Mouse (Mus musculus) neural tube, embryonic 12.5 days (tissue): Measurements from ENCODE around the gene Prickle4. TPM values are rescaled to one million over a fixed set of nuclear protein-coding genes. Genes with fewer than 3 reads are reported as not detected.

Experiments used
- ATAC-seq: fragments of 200-750 bp; cut with Nextera tagmentation; 2 replicates; pipeline ENCODE4 v1.8.0; 2017; ENCODE audit warnings: low read depth, mild to moderate bottlenecking, moderate TSS enrichment, moderate library complexity; ENCODE audit not compliant: low FRiP score
- H3K27ac ChIP-seq: fragments of 300-500 bp; sonication (generic); 2 replicates; pipeline ENCODE4 v1.5.1; 2016
- H3K27me3 ChIP-seq: fragments of 300-500 bp; sonication (generic); replicated peaks from 2 replicates; pipeline ENCODE4 v1.6.1; 2016; ENCODE audit warnings: mild to moderate bottlenecking
- H3K36me3 ChIP-seq: fragments of 300-500 bp; sonication (generic); 2 replicates; pipeline ENCODE4 v1.6.1; 2016; ENCODE audit warnings: mild to moderate bottlenecking
- H3K4me1 ChIP-seq: fragments of 300-500 bp; sonication (generic); 2 replicates; pipeline ENCODE4 v1.6.1; 2016
- H3K4me2 ChIP-seq: fragments of 300-500 bp; sonication (generic); replicated peaks from 2 replicates; pipeline ENCODE4 v1.6.1; 2016; ENCODE audit warnings: mild to moderate bottlenecking
- H3K4me3 ChIP-seq: fragments of 300-500 bp; sonication (generic); 2 replicates; pipeline ENCODE4 v1.5.1; 2016
- H3K9ac ChIP-seq: fragments of 300-500 bp; sonication (generic); 2 replicates; pipeline ENCODE4 v1.6.1; 2016; ENCODE audit warnings: mild to moderate bottlenecking
- H3K9me3 ChIP-seq: fragments of 300-500 bp; sonication (generic); 2 replicates; pipeline ENCODE4 v1.6.1; 2016; ENCODE audit warnings: mild to moderate bottlenecking
- WGBS: fragments of 180-500 bp; shearing (Covaris S2); methylation state at CpG from one replicate; pipeline ENCODE4 v1.1.7; 2016; 5-methylcytosine and 5-hydroxymethylcytosine counted together
- polyA plus RNA-seq: library from polyadenylated mRNA; unstranded; fragments of >200 nt; fragmentation: Nextera tagmentation; extraction: Ambion mirVana; gene quantifications from 2 replicates; pipeline ENCODE4 v1.2.1, GENCODE M21; 2016

Prickle4 gene
- 0.86 and 1.3 TPM in 2 replicates for polyA plus RNA-seq

DNA sequence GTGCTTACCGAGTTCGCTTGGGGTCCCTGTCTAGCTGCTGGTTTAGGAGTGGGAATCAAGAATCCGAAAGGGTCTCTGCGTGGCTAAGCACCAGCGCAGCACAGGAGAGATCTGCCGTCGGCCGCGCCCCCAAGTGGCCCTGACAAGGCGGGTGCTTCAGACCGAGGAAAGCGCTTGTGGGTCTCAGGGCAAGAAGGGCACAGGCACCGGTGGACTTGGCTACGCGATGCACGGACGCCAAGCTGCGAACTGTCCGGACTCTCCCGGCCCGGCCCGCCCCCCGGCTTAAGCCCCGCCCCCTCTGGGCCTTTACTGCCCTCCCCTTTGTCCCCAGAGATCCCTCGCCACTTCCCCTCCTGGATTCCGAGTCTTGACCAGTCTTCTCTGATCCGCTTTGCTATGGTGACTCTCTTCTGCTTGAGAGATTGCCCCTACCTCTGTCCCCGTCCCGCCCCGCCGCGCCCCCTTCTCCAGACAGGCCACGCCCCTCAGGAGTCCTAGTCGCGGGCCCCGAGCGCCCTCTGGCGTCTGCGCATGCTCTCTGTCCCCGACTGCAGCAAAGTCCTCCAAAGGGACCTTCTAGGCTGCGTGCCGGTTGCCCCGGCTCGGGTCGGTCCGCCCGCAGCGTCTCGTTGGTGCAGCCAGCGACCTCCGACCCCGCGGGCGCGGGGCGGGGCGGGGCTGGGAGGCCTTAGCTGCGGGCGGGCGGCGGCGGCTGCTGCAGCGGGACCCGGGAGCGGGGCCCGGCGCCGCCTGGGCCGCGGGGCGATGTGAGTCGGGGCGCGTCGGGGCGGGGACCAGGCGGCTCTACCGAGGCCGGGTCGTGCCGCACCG lies at the start of gene Prickle4:
Prickle4 (minus strand) TSS at position 234 of the 834 bp plus-strand sequence.
- 0 out of 2 replicates have a peak within 1 kb of the TSS, but pooled peaks have one; percentile 3 for H3K27ac ChIP-seq
- under 1% methylated on average over 79 of the region's 82 CpGs for WGBS
- ATAC-seq = peak; percentile 96
- H3K9ac ChIP-seq = peak within 1 kb of the TSS; percentile 80
- no peaks in the 10 kb centered on the region for H3K9me3 ChIP-seq
- peaks cover 7% of the 10 kb centered on the region; the same call in 1 of the 2 replicates for H3K36me3 ChIP-seq
- peak within 1 kb of the TSS; percentile 87 for H3K4me2 ChIP-seq
- H3K27me3 ChIP-seq = no peaks in the 10 kb centered on the region
- peaks cover 8% of the 10 kb centered on the region; the same call in 1 of the 2 replicates for H3K4me1 ChIP-seq
- H3K4me3 ChIP-seq = peak within 1 kb of the TSS; percentile 73

- no peak overlapping the region for H3K4me3 ChIP-seq
- H3K4me1 ChIP-seq = peaks cover 7% of the 10 kb centered on the region
- H3K4me2 ChIP-seq = no peak overlapping the region
- H3K27ac ChIP-seq = no peak overlapping the region
- peaks cover 12% of the 10 kb centered on the region for H3K27me3 ChIP-seq
- ATAC-seq = no peak
- 93% methylated on average over 14 of the region's 14 CpGs for WGBS
- no peaks in the 10 kb centered on the region for H3K9me3 ChIP-seq
- no peak overlapping the region for H3K9ac ChIP-seq
- H3K36me3 ChIP-seq = no peaks in the 10 kb centered on the region
Measured at GRCm38 (mm10) chr17:47744086-47744485, 49.5 kb upstream of the Prickle4 start.

GRCm38 (mm10) chr17:47742991-47743734 lies 48.6 kb upstream of the Prickle4 start:
- H3K4me1 ChIP-seq = peaks cover 15% of the 10 kb centered on the region
- no peak overlapping the region for H3K9ac ChIP-seq
- H3K36me3 ChIP-seq = no peaks in the 10 kb centered on the region
- no peak overlapping the region for H3K4me2 ChIP-seq
- H3K4me3 ChIP-seq = no peak overlapping the region
- H3K9me3 ChIP-seq = no peaks in the 10 kb centered on the region
- no peak overlapping the region for H3K27ac ChIP-seq
- H3K27me3 ChIP-seq = peaks cover 21% of the 10 kb centered on the region
- ATAC-seq = no peak
- WGBS = 48% methylated on average over 16 of the region's 16 CpGs

GRCm38 (mm10) chr17:47740186-47740585 lies 45.6 kb upstream of the Prickle4 start:
- Histone ChIP-seq H3K4me3 (no peak overlapping the region), H3K9me3 (no peaks in the 10 kb centered on the region), H3K9ac (no peak overlapping the region), H3K4me2 (no peak overlapping the region), H3K4me1 (peaks cover 26% of the 10 kb centered on the region), H3K27ac (no peak overlapping the region), H3K36me3 (no peaks in the 10 kb centered on the region), H3K27me3 (peaks cover 32% of the 10 kb centered on the region)
- no peak for ATAC-seq
- WGBS = 55% methylated on average over 2 of the region's 2 CpGs

DNA sequence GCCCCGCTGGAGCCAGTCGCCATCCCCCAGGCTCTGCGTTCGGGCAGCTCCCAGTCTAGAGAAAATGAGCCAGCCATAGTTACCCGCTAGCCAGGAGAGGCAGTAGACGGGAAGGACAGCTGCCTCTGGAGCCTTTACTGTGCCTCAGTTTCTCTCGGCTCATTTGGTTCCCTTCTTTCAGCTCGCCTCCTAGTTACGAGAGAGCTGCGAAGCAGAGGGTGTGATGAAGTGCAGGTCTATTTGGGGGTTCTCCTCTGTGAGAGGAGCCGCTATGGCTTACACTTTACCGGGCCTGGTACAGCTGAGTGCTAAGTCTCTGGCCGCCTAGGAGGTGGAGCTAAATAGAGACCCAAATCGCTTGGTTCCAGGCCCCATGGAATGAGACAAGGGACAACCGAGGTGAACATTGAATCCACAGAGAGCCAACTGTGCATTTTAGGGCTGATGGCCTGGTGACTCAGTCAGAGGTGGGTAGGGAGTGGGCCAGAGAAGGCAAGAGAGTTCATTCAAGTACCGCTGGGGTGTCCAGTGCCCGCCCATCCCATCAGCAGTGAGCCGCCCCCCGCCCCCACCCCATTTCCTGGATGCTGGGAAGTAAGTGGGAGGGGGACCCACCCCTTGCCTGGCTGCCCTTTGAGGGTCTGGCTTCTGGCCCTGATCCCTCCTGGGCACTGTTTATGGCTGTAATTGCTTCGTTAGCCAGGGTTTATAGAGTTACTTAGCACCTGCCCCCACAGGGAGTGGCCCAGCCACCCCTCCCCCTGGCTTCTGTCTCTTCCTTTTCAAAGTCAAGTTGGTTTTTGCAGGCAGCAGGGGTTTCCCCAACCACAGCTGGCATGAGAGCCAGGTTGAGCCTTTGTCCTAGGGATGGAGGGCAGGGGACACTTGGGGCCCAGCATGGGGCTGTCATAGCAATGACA lies 44.6 kb upstream of the Prickle4 start:
- Histone ChIP-seq H3K4me1 (peaks cover 26% of the 10 kb centered on the region), H3K36me3 (no peaks in the 10 kb centered on the region), H3K9ac (no peak overlapping the region; the same call in 1 of the 2 replicates), H3K4me2 (peak overlapping the region; percentile 94), H3K9me3 (no peaks in the 10 kb centered on the region), H3K4me3 (peak overlapping the region; percentile 47), H3K27me3 (peaks cover 32% of the 10 kb centered on the region), H3K27ac (no peak overlapping the region)
- WGBS = 1% methylated on average over 20 of the region's 20 CpGs
- 0 out of 2 replicates have a peak, but pooled peaks have one; percentile 10 for ATAC-seq

DNA sequence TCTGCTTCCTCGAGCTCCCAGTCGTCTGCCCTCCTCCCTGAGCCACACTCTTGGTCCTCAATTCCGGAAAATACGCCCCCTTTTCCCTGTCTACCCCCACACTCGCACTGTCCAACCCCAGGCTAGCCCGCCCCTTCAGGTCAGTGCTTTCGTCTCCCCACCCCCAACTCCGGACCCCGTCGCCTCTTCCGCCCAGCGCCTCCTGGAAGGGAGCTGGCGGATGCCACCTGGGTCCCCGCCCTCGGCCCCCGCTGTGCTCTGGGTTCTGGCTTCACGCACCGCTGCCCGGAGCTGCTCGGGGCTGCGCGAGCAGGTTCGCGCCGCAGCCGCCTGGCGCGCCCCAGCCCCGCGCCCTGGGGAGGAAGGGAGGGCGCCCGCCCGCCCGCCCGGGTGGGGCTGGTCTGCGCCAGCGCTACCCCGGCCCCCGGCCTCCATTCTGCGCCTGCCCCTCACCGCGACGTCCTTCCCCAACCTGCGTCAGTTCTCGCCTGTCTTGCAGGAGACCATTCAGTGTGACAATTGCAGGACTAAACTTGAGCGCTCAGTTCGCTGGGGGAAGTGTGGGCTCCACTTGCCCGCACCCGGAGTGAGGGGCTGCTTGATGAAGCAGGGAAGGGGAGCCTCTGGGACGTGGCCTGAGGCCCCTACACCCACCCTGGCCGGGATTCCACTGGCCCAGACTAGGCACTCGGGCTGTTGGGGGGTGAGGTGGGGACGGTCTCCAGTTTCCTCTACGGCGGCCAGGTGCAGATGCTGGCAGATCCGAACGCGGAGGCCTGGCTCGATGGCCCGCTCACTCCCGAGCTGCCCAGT lies 43.7 kb upstream of the Prickle4 start:
- H3K4me1 ChIP-seq = peaks cover 26% of the 10 kb centered on the region

GRCm38 (mm10) chr17:47737271-47738065 lies 42.9 kb upstream of the Prickle4 start:
- Histone ChIP-seq H3K36me3 (no peaks in the 10 kb centered on the region), H3K4me1 (peaks cover 26% of the 10 kb centered on the region), H3K9ac (peak overlapping the region; percentile 53), H3K27me3 (peaks cover 32% of the 10 kb centered on the region), H3K4me2 (peak overlapping the region; percentile 94), H3K4me3 (peak overlapping the region; percentile 47), H3K27ac (no peak overlapping the region), H3K9me3 (no peaks in the 10 kb centered on the region)
- ATAC-seq = peak; percentile 82
- WGBS = under 1% methylated on average over 58 of the region's 60 CpGs

More for the DNA sequence above, 43.7 kb upstream of the Prickle4 start:
- Histone ChIP-seq H3K36me3 (no peaks in the 10 kb centered on the region), H3K9me3 (no peaks in the 10 kb centered on the region), H3K9ac (peak overlapping the region; percentile 53), H3K27ac (no peak overlapping the region), H3K4me2 (peak overlapping the region; percentile 94), H3K4me3 (peak overlapping the region; percentile 47), H3K27me3 (peaks cover 32% of the 10 kb centered on the region)
- ATAC-seq = peak; percentile 34
- WGBS = under 1% methylated on average over 60 of the region's 61 CpGs

DNA sequence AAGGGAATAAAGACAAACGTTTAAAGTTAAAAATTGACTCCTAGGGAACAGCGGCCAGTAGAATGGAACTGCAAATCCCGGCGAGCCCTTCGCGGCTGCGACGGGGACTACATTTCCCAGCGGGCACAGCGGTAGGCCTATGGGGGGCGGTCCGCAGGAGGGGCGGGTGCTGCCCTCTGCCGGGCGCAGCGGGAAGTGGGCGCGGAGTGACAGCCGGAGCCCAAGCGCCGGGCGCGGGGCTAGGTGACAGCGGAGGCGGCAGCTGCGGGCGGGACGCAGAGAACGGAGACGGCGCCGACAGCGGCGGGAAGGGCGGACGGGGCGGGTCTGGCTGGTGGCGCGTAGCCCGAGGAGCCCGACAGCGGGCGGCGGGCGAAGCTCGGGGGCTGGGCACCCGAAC lies 42.3 kb upstream of the Prickle4 start, which contains the start of gene Tfeb:
Tfeb (plus strand) TSS at position 175 of the 400 bp plus-strand sequence.
- Histone ChIP-seq H3K4me3 (peak within 1 kb of the TSS; percentile 47), H3K9me3 (no peaks in the 10 kb centered on the region), H3K4me2 (peak within 1 kb of the TSS; percentile 94), H3K36me3 (no peaks in the 10 kb centered on the region), H3K27ac (no peak within 1 kb of the TSS), H3K27me3 (peaks cover 32% of the 10 kb centered on the region), H3K4me1 (peaks cover 26% of the 10 kb centered on the region), H3K9ac (peak within 1 kb of the TSS; percentile 53)
- peak; percentile 78 for ATAC-seq
- WGBS = under 1% methylated on average over 47 of the region's 47 CpGs

DNA sequence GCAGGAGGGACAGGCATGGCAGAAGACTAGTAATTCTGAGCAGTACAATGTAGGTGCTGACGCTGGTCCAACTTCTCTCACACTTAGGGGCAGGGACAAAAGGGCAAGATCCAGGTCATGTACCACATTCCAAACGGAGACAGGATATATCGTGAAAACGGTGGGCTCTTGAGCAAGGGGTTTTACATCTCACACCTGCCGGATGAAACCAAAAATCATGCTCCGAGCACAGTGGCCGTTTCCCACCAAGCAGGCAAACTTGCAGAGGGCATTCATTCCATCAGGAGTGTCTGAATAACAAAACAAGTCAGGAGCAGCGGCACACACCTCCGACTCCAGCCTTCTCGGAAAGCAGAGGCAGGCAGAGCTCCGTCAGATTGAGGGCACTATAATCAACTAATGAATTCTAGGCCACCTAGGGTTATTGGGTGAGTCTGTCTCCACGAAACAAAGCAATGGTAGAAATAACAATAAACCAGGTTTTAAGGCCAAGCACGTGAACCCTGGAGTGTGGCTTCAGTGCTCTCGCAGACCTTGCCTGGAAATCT lies 41.1 kb upstream of the Prickle4 start:
- ATAC-seq = no peak
- H3K9me3 ChIP-seq = no peaks in the 10 kb centered on the region
- 69% methylated on average over 14 of the region's 14 CpGs for WGBS
- no peak overlapping the region for H3K27ac ChIP-seq
- H3K9ac ChIP-seq = no peak overlapping the region
- no peak overlapping the region for H3K4me3 ChIP-seq
- no peaks in the 10 kb centered on the region for H3K36me3 ChIP-seq
- peaks cover 26% of the 10 kb centered on the region for H3K4me1 ChIP-seq
- H3K27me3 ChIP-seq = peaks cover 27% of the 10 kb centered on the region
- H3K4me2 ChIP-seq = no peak overlapping the region
